Mouse (Mus musculus): Measurements from ENCODE around the gene Pank1.
A peak's percentile ranks its signal among the peaks of the same experiment; 100 is the strongest.

The Pank1 gene

GRCm38 (mm10) chr19:34879624-34880023 lies 369 bp upstream of the Pank1 start:
- DNase-seq (ENCODE audit: low spot score in 2 of 2), result no peak

- DNase-seq (ENCODE audit: low spot score in 2 of 2), result peak; percentile 80 to 88
Observed at GRCm38 (mm10) chr19:34877898-34878602, 1.2 kb downstream of the Pank1 start.

- no peak for DNase-seq (ENCODE audit: low spot score in 2 of 2)
Observed at GRCm38 (mm10) chr19:34876676-34877075, 2.6 kb downstream of the Pank1 start.

- DNase-seq (ENCODE audit: low spot score in 2 of 2), result no peak
Observed at GRCm38 (mm10) chr19:34869375-34869774, 9.9 kb downstream of the Pank1 start.

- no peak for DNase-seq (ENCODE audit: low spot score in 2 of 2)
Observed at GRCm38 (mm10) chr19:34868093-34868741, 11.0 kb downstream of the Pank1 start.

GRCm38 (mm10) chr19:34863737-34864136 lies 15.5 kb downstream of the Pank1 start:
- DNase-seq (ENCODE audit: low spot score in 2 of 2), result no peak

- peak in 1 of 2 experiments; percentile 15 for DNase-seq (ENCODE audit: low spot score in 2 of 2)
Observed at GRCm38 (mm10) chr19:34856021-34856651, 23.1 kb downstream of the Pank1 start.

GRCm38 (mm10) chr19:34851161-34851560 lies 28.1 kb downstream of the Pank1 start:
- DNase-seq (ENCODE audit: low spot score in 2 of 2), result no peak

GRCm38 (mm10) chr19:34849426-34849825 lies 29.8 kb downstream of the Pank1 start:
- DNase-seq (ENCODE audit: low spot score in 2 of 2), result no peak

GRCm38 (mm10) chr19:34848164-34848563 lies 31.1 kb downstream of the Pank1 start:
- no peak for DNase-seq (ENCODE audit: low spot score in 2 of 2)

GRCm38 (mm10) chr19:34847103-34847502 lies 32.2 kb downstream of the Pank1 start:
- DNase-seq (ENCODE audit: low spot score in 2 of 2), result no peak

GRCm38 (mm10) chr19:34846508-34847038 lies 32.7 kb downstream of the Pank1 start:
- DNase-seq (ENCODE audit: low spot score in 2 of 2), result no peak

GRCm38 (mm10) chr19:34846005-34846404 lies 33.2 kb downstream of the Pank1 start:
- DNase-seq (ENCODE audit: low spot score in 2 of 2), result no peak

- DNase-seq (ENCODE audit: low spot score in 2 of 2), result no peak
Observed at GRCm38 (mm10) chr19:34845331-34845730, 33.9 kb downstream of the Pank1 start.

- no peak for DNase-seq (ENCODE audit: low spot score in 2 of 2)
Observed at GRCm38 (mm10) chr19:34844760-34845159, 34.5 kb downstream of the Pank1 start.

GRCm38 (mm10) chr19:34844047-34844446 lies 35.2 kb downstream of the Pank1 start:
- DNase-seq (ENCODE audit: low spot score in 2 of 2), result no peak

- no peak for DNase-seq (ENCODE audit: low spot score in 2 of 2)
Observed at GRCm38 (mm10) chr19:34841719-34842506, 37.3 kb downstream of the Pank1 start.

- no peak for DNase-seq (ENCODE audit: low spot score in 2 of 2)
Observed at GRCm38 (mm10) chr19:34838624-34839023, 40.6 kb downstream of the Pank1 start.

- no peak for DNase-seq (ENCODE audit: low spot score in 2 of 2)
Observed at GRCm38 (mm10) chr19:34831702-34832101, 47.6 kb downstream of the Pank1 start.

GRCm38 (mm10) chr19:34827916-34828635 lies 51.2 kb downstream of the Pank1 start:
- no peak for DNase-seq (ENCODE audit: low spot score in 2 of 2)

GRCm38 (mm10) chr19:34827444-34827843 lies 51.8 kb downstream of the Pank1 start:
- DNase-seq (ENCODE audit: low spot score in 2 of 2), result no peak

All from frontal cortex, postnatal 14 days (tissue).